Mouse (Mus musculus): Measurements from ENCODE around the gene Emx2. TPM values are rescaled to one million over a fixed set of nuclear protein-coding genes. Genes with fewer than 3 reads are reported as not detected.

The Emx2 gene
- 0.08 TPM in 1 of 2 replicates, not detected in the other for polyA plus RNA-seq (2012; rRNA removed)

DNA sequence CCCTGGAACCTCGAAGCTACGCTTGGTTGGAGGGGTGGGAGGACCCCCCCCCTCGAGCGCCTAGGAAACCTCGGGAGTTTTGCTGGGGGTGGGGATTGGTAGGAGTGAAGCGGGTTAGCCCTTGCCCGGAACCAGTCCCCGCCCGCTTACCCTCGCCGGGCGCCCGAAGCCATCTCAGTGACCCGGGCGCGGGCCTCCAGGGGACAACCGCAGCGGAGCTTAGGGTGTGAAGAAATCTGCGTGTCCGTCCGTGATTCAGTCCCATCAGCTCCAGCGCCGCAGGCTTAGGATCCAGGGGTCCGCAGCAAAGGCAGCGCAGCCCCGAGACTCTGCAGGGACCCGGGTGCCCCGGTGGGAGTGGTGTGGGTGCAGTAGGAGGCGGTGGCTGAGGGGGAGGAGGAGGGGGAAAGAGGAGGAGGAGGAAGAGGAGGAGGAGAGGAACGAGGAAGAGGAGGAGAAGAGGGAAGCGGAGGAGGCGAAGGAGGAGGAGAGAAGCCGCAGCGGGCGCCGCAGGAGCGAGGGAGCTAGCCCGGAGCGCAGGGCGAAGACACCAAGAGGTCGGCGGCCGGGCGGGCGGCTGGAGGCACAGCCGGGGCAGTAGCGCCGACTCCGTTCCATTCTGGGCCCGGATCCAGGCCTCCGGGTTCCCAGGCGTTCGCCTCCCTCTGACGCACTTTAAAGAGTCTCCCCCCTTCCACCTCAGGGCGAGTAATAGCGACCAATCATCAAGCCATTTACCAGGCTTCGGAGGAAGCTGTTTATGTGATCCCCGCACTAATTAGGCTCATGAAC is at the start of gene Emx2:
Gene Emx2 (plus strand): TSS at position 422 of the 792 bp plus-strand sequence.

Other genes with a start within 250 kb of the Emx2 start
- not detected in 2 replicates for gene Kcnk18, start 239.2 kb upstream of the Emx2 start, polyA plus RNA-seq (2012; rRNA removed)
- gene Slc18a2, start 197.5 kb upstream of the Emx2 start, polyA plus RNA-seq (2012; rRNA removed) = 0.79 and 0.83 TPM in 2 replicates
- 131 and 228 TPM in 2 replicates for gene Rps12-ps3, start 136.1 kb upstream of the Emx2 start, polyA plus RNA-seq (2012; rRNA removed)
- 4.4 and 4.6 TPM in 2 replicates for gene Pdzd8, start 112.6 kb upstream of the Emx2 start, polyA plus RNA-seq (2012; rRNA removed)